Mouse (Mus musculus) urinary bladder, adult 18-20 months (tissue): ENCODE data around the gene Bmpr1a.
A peak's percentile ranks its signal among the peaks of the same experiment; 100 is the strongest.

Experiments used
- DNase-seq, 2 experiments: peaks; one replicate each; pipeline ENCODE4 v3.0.0; 2022; ENCODE audit warnings: low spot score in 2 of 2, mixed read lengths in 2 of 2

Bmpr1a gene

GRCm38 (mm10) chr14:34503325-34503647 lies at the start of gene Bmpr1a:
Gene Bmpr1a, minus strand, starts transcription at chr14:34503341.
- no peak for DNase-seq

- no peak for DNase-seq
Observed at GRCm38 (mm10) chr14:34552226-34552625, 49.1 kb upstream of the Bmpr1a start.

GRCm38 (mm10) chr14:34549004-34549671 lies 46.0 kb upstream of the Bmpr1a start:
- DNase-seq = peak; percentile 74 to 77

- peak; percentile 53 to 71 for DNase-seq
Observed at GRCm38 (mm10) chr14:34548391-34549001, 45.4 kb upstream of the Bmpr1a start.

- DNase-seq = no peak
Observed at GRCm38 (mm10) chr14:34544545-34544944, 41.4 kb upstream of the Bmpr1a start.

GRCm38 (mm10) chr14:34544001-34544400 lies 40.9 kb upstream of the Bmpr1a start:
- DNase-seq = no peak

- no peak for DNase-seq
Observed at GRCm38 (mm10) chr14:34543596-34543995, 40.5 kb upstream of the Bmpr1a start.

- no peak for DNase-seq
Observed at GRCm38 (mm10) chr14:34541896-34542295, 38.8 kb upstream of the Bmpr1a start.

- peak; percentile 33 to 53 for DNase-seq
Observed at GRCm38 (mm10) chr14:34540685-34541162, 37.6 kb upstream of the Bmpr1a start.

GRCm38 (mm10) chr14:34535883-34536282 lies 32.7 kb upstream of the Bmpr1a start:
- DNase-seq = no peak

GRCm38 (mm10) chr14:34533537-34533936 lies 30.4 kb upstream of the Bmpr1a start:
- DNase-seq = no peak

- DNase-seq = no peak
Observed at GRCm38 (mm10) chr14:34532536-34532935, 29.4 kb upstream of the Bmpr1a start.

GRCm38 (mm10) chr14:34528804-34529203 lies 25.7 kb upstream of the Bmpr1a start:
- no peak for DNase-seq

GRCm38 (mm10) chr14:34522701-34523100 lies 19.6 kb upstream of the Bmpr1a start, which contains the start of gene 9230112D13Rik:
Gene 9230112D13Rik, minus strand, starts transcription at chr14:34522801.
- DNase-seq = no peak

GRCm38 (mm10) chr14:34517959-34518544 lies 14.9 kb upstream of the Bmpr1a start:
- DNase-seq = no peak

GRCm38 (mm10) chr14:34516960-34517577 lies 13.9 kb upstream of the Bmpr1a start:
- no peak for DNase-seq

GRCm38 (mm10) chr14:34515860-34516259 lies 12.7 kb upstream of the Bmpr1a start:
- DNase-seq = no peak

GRCm38 (mm10) chr14:34514120-34514519 lies 11.0 kb upstream of the Bmpr1a start:
- no peak for DNase-seq

- no peak for DNase-seq
Observed at GRCm38 (mm10) chr14:34512602-34513001, 9.5 kb upstream of the Bmpr1a start.

- no peak for DNase-seq
Observed at GRCm38 (mm10) chr14:34511901-34512300, 8.8 kb upstream of the Bmpr1a start.

GRCm38 (mm10) chr14:34508842-34509439 lies 5.8 kb upstream of the Bmpr1a start:
- no peak for DNase-seq

- DNase-seq = no peak
Observed at GRCm38 (mm10) chr14:34508187-34508840, 5.2 kb upstream of the Bmpr1a start.
